Mouse (Mus musculus): Measurements from ENCODE around the gene 4930562C15Rik.

- TF ChIP-seq POLR2A (IDR thresholded peaks at IDR 0.05; ENCODE audit: extremely low read depth, insufficient read depth, low read length): no peak
- no peak for TF ChIP-seq CTCF (IDR thresholded peaks at IDR 0.05; ENCODE audit: extremely low read depth, insufficient read depth, low read length)
Observed at GRCm38 (mm10) chr16:4871926-4872325, 36.7 kb downstream of the 4930562C15Rik start.
